In the genomic region with DNA sequence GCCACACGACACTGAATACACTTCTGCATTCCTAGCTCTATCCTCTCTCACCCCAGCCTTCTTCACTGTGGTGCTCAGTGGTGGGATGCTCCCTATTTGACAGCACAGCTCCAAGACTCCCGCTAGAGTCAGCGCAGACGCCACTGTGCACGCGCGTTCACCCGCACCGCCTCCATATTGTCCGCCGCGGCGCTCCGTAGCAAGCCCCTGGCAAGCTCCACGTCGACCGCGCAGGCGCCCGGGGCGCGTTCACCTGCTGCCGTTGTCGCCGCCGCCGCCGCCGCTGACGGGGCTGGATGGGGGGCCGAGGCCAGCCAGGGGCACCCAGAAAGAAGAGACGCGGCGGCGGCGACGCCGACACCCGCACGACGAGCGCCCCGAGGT, we compare ENCODE assay signal across 8 mouse cellular contexts. TPM values are rescaled to one million over a fixed set of nuclear protein-coding genes. Genes with fewer than 3 reads are reported as not detected.
DNase-seq lines count a peak whose midpoint lies in the region; ATAC-seq and TF ChIP-seq lines count a peak whose summit lies in the region.

A gene (plus strand): TSS at position 248 of the 384 bp plus-strand sequence.

- H3K27ac ChIP-seq in embryonic facial prominence, embryonic 13.5 days: peak within 1 kb of the TSS; percentile 44; the same call in 1 of the 2 replicates
- H3K27ac ChIP-seq in kidney, adult 2 months (ENCODE audit: insufficient read depth, low read depth, low read length): peak within 1 kb of the TSS; percentile 48
- H3K27ac ChIP-seq in limb, embryonic 11.5 days (replicated peaks; ENCODE audit: low read depth, low read length): peak within 1 kb of the TSS; percentile 68; the same call in 1 of the 2 replicates
- peak within 1 kb of the TSS; percentile 80 for H3K27ac ChIP-seq in midbrain, embryonic 13.5 days

- TF ChIP-seq POLR2A in kidney, adult 2 months (IDR thresholded peaks at IDR 0.05; ENCODE audit: low read depth, low read length): no peak

- WGBS in embryonic facial prominence, embryonic 13.5 days: under 1% methylated on average over 41 of the region's 43 CpGs
- under 1% methylated on average over 43 of the region's 43 CpGs for WGBS in kidney, adult 2 months
- 1% methylated on average over 43 of the region's 43 CpGs for WGBS in limb, embryonic 11.5 days
- under 1% methylated on average over 43 of the region's 43 CpGs for WGBS in midbrain, embryonic 13.5 days

- peak within 1 kb of the TSS; percentile 91 for H3K4me3 ChIP-seq in embryonic facial prominence, embryonic 13.5 days
- H3K4me3 ChIP-seq in kidney, adult 2 months (ENCODE audit: insufficient read depth, low read depth, low read length): peak within 1 kb of the TSS; percentile 85
- H3K4me3 ChIP-seq in limb, embryonic 11.5 days (ENCODE audit: low read depth, low read length): peak within 1 kb of the TSS; percentile 96
- H3K4me3 ChIP-seq in midbrain, embryonic 13.5 days (replicated peaks): peak within 1 kb of the TSS; percentile 92

- H3K4me1 ChIP-seq in embryonic facial prominence, embryonic 13.5 days: peaks cover 25% of the 10 kb centered on the region
- peaks cover 35% of the 10 kb centered on the region for H3K4me1 ChIP-seq in kidney, adult 2 months (ENCODE audit: control insufficient read depth, insufficient read depth, low read length)
- H3K4me1 ChIP-seq in limb, embryonic 11.5 days (ENCODE audit: control insufficient read depth, insufficient read depth, low read length): peaks cover 7% of the 10 kb centered on the region; the same call in 1 of the 2 replicates
- H3K4me1 ChIP-seq in midbrain, embryonic 13.5 days (replicated peaks): peaks cover 33% of the 10 kb centered on the region

- peak; percentile 81 for ATAC-seq in embryonic facial prominence, embryonic 13.5 days (ENCODE audit: insufficient number of reproducible peaks, insufficient read depth, low FRiP score, low TSS enrichment, low read depth)
- peak; percentile 85 for ATAC-seq in limb, embryonic 11.5 days (ENCODE audit: insufficient number of reproducible peaks, low FRiP score, low TSS enrichment, low read depth)
- peak; percentile 95 for ATAC-seq in midbrain, embryonic 13.5 days

- no peaks in the 10 kb centered on the region for H3K27me3 ChIP-seq in embryonic facial prominence, embryonic 13.5 days
- no peaks in the 10 kb centered on the region for H3K27me3 ChIP-seq in kidney, adult 2 months (replicated peaks; ENCODE audit: control insufficient read depth, insufficient read depth, low read length)
- no peaks in the 10 kb centered on the region for H3K27me3 ChIP-seq in limb, embryonic 11.5 days (ENCODE audit: control insufficient read depth, insufficient read depth, low read length)
- no peaks in the 10 kb centered on the region for H3K27me3 ChIP-seq in midbrain, embryonic 13.5 days

- no peaks in the 10 kb centered on the region for H3K36me3 ChIP-seq in embryonic facial prominence, embryonic 13.5 days
- H3K36me3 ChIP-seq in kidney, adult 2 months (ENCODE audit: control insufficient read depth, insufficient read depth, low read length): no peaks in the 10 kb centered on the region
- H3K36me3 ChIP-seq in limb, embryonic 11.5 days (ENCODE audit: control insufficient read depth, insufficient read depth, low read length): no peaks in the 10 kb centered on the region
- peaks cover 5% of the 10 kb centered on the region for H3K36me3 ChIP-seq in midbrain, embryonic 13.5 days

- H3K9ac ChIP-seq in embryonic facial prominence, embryonic 13.5 days: peak within 1 kb of the TSS; percentile 91
- H3K9ac ChIP-seq in limb, embryonic 11.5 days (ENCODE audit: low read length): peak within 1 kb of the TSS; percentile 93
- peak within 1 kb of the TSS; percentile 94 for H3K9ac ChIP-seq in midbrain, embryonic 13.5 days (replicated peaks)

- TF ChIP-seq CTCF in kidney, adult 2 months (conservative IDR thresholded peaks at IDR 0.05; ENCODE audit: insufficient read depth, insufficient read length, low read depth, low read length): no peak

- peak within 1 kb of the TSS; percentile 99 for H3K4me2 ChIP-seq in embryonic facial prominence, embryonic 13.5 days
- peak within 1 kb of the TSS; percentile 98 for H3K4me2 ChIP-seq in limb, embryonic 11.5 days (ENCODE audit: low read depth, severe bottlenecking)
- peak within 1 kb of the TSS; percentile 100 for H3K4me2 ChIP-seq in midbrain, embryonic 13.5 days (replicated peaks)

- peak; percentile 69 for DNase-seq in 3T3-L1 (ENCODE audit: low read depth, low spot score)
- peak; percentile 79 to 80 for DNase-seq in adrenal gland, postnatal 4 days (ENCODE audit: low spot score in 2 of 2)
- peak; percentile 94 to 96 for DNase-seq in heart, adult 18-20 months
- DNase-seq in kidney, adult 2 months: peak; percentile 95
- peak; percentile 93 for DNase-seq in limb, embryonic 11.5 days (ENCODE audit: low spot score)
- DNase-seq in spleen, adult 12 weeks (ENCODE audit: low spot score): peak; percentile 68

- H3K9me3 ChIP-seq in embryonic facial prominence, embryonic 13.5 days: no peaks in the 10 kb centered on the region
- no peaks in the 10 kb centered on the region for H3K9me3 ChIP-seq in limb, embryonic 11.5 days (ENCODE audit: control insufficient read depth, low read length)
- H3K9me3 ChIP-seq in midbrain, embryonic 13.5 days: no peaks in the 10 kb centered on the region; the same call in 1 of the 2 replicates

RNA-seq across cellular contexts. Expression of the gene that starts here (rescaled TPM):
- total RNA-seq in adrenal gland, postnatal 4 days (2021): 100 to 1,000 TPM in 1 of 2 experiments, 10 to 100 TPM in 1; 99.9 to 110 TPM
- 54.2 and 55.2 TPM in 2 replicates for polyA plus RNA-seq in embryonic facial prominence, embryonic 13.5 days (2015; fragmentation: Nextera tagmentation; extraction: Ambion mirVana)
- total RNA-seq in heart, adult 18-20 months (2021): 100 to 1,000 TPM; 383 to 397 TPM
- 20.7 and 23.1 TPM in 2 replicates for polyA plus RNA-seq in kidney, adult 2 months (2012; rRNA removed)
- 49.5 and 60.1 TPM in 2 replicates for polyA plus RNA-seq in limb, embryonic 11.5 days (2014; fragmentation: Nextera tagmentation; extraction: Ambion mirVana)
- 52.6 and 56.5 TPM in 2 replicates for polyA plus RNA-seq in midbrain, embryonic 13.5 days (2015; fragmentation: Nextera tagmentation; extraction: Ambion mirVana)

Comparison
In these comparisons a context has a peak if more than half of its experiments do, and no peak if none do; other contexts are left out.
1. Peak in every context shown above with its lines: DNase-seq, ATAC-seq, H3K4me3 ChIP-seq and H3K27ac ChIP-seq.